Mouse (Mus musculus): ENCODE measurements around the gene Mus81. TPM values are rescaled to one million over a fixed set of nuclear protein-coding genes. Genes with fewer than 3 reads are reported as not detected.

The Mus81 gene
- polyA plus RNA-seq (2012; rRNA removed; ENCODE audit: low replicate concordance), result 47.4 and 58.4 TPM in 2 replicates

GRCm38 (mm10) chr19:5487768-5488550 is at the start of gene Mus81:
TSS of gene Mus81 (minus strand) at chr19:5488402.

DNA sequence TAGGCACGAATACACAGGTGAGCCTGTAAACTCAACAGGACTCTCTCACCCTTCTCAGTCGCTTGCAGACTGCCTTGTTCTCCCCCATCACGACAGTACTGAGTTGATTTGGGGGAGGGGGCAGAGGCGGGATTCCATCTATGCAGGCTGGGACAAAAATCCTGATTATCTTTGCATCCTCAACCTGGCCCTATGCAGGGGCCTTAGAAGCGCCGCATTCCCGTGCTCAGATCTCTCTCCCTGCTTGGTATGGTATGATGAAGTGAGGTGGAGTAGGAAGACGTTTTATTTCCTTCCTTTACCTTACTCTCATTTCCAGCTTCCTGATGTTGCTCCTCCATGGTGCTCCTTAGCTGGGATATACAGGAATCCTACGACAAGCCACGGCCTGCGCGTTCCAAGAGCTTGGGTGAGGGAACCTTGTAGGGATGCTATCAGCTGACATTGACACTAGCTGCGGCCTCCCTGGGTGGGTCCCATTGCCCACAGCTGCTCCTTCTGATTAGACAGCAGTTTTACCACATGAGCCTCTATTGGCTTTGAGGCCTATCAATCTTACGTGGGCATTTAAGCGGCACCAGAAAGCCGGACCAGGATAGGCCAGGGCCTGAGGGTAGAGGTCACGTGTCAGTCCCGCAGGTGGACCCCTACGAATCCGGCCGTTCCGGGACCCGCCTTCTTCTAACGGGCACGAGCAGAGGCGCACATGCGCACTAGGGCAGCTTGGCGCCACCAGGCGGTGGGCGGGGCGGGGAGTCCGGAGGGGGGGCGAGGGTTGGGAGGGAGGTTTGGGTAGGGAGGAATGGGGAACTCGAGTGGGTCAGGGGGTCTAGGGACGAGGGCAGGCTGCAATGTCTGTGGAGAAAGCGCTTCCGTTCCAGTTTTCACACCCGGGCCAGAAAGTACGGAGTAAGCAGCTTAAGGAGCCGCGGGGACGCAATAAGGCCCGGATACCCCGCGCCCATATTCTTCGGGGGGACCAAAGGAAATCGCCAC is 22.1 kb upstream of the Mus81 start, which contains the start of gene Snx32:
Gene Snx32, minus strand, starts transcription at position 508 of the 996 bp plus-strand sequence.

DNA sequence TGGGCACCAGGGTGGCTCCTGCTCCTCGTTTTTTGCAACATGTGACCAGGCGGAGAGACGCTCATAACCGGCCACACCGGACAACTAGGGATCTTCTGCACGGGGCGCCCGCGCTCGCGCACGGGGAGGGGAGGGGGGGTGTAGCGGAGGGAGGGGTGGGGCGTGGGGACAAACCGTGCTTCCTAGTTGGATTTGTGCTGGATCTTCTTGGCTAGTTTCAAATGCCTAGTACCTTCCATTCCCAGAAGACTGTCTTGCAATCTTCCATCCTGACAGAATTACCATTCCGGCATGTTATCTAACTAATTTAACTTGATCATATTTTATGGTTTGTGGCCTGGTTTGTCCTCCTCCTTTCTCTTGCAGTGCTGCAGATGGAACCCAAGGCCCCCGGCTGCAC is 15.5 kb upstream of the Mus81 start, which contains the start of gene 1700020D05Rik:
Gene 1700020D05Rik, minus strand, starts transcription at position 101 of the 400 bp plus-strand sequence.

GRCm38 (mm10) chr19:5490313-5490897 is 2.2 kb upstream of the Mus81 start, which contains the start of gene Cfl1:
TSS of gene Cfl1 (plus strand) at chr19:5490455.

DNA sequence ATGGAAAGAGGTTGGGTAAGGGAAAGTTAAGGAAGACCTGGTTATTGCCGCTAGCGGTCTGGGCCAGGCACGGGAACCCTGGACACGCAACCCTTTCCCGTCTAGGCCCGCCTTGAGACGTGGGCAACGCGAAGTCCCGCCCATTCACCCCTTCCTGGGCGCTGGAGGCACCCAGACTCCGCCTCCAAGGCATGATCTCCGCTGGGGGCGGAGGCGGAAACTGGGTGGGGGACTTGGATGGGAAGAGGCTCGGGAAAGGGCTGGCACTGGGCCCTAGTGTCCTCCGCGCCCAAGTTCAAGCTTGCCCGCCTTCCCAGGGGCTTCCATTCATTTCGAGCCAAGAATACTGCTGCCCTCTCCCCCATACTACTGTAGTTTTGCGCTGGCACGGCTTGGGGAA is 14.5 kb downstream of the Mus81 start, which contains the start of gene Efemp2:
Gene Efemp2, plus strand, starts transcription at position 235 of the 400 bp plus-strand sequence.

DNA sequence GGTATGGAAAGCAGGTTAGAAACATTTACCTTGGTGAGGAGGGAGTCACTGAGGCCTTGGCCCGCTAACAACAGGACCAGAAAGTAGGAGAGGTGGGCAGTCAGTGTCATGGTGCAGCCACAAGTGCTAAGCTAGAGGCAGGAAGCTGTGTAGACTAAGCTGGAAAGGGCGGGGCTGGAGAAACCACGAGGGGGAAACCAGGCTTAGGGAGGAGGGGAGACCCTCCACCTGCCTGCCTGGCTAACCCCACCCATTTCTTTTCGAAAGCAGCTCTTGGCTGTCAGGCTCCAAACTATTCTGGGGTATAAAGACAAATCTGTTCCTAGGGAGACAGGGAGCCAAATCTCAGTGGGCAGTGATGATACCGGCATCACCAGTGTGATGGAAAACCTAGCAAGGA is 19.8 kb downstream of the Mus81 start, which contains the start of gene Ctsw:
Gene Ctsw, minus strand, starts transcription at position 134 of the 400 bp plus-strand sequence.

DNA sequence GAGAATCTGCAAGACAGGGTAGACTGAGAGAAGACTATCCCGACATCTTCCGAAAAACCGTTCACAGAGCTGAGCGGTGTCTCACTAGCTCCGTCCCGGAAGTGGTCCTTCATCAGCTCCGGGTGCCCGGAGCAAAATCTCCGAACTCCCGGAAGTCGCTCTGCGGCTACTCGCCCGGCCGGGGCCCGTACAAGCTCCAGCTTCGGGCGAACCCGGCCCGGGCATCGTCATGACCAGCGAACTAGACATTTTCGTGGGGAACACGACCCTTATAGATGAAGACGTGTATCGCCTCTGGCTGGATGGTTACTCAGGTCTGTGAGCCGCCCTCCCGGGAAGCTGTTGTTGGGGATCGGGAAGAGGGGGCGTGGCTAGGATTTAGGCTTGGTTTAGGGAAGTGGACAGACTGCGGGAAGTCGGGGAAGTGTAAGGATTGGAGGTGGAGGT is 27.7 kb downstream of the Mus81 start, which contains the start of gene Fibp:
Gene Fibp, plus strand, starts transcription at position 151 of the 447 bp plus-strand sequence.

DNA sequence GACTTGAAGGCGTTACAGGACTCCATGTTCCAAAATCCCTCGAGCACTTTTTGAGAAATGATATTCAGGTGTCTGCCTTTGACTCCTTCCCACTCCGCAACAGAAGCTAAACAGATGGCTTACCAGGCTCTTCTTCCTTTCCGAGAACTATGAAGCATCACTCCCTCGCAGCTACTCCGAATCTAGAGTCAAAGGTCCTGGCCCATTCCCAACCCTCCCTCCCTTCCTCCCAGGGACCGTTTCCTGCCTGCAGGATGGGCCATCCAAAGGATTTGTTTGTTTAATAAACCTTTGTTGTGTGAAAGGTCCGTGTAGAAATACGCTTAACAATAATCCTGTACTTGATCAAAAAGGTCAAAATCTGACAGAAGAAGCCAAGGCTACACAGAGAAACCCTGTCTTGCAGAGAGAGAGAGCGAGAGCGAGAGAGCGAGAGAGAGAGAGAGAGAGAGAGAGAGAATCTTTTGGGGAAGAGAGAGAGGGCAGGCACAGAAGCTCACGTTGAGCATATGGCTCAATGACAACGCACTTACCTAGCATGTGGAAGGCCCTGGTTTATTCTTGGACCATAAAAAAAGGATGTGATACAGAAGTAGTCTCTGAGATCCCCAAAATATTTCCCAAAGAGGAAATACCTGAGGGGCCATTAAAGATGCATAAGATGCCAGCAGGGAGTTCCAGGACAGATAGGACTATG is 30.3 kb downstream of the Mus81 start, which contains the start of gene Ccdc85b:
Gene Ccdc85b, minus strand, starts transcription at position 149 of the 697 bp plus-strand sequence.

DNA sequence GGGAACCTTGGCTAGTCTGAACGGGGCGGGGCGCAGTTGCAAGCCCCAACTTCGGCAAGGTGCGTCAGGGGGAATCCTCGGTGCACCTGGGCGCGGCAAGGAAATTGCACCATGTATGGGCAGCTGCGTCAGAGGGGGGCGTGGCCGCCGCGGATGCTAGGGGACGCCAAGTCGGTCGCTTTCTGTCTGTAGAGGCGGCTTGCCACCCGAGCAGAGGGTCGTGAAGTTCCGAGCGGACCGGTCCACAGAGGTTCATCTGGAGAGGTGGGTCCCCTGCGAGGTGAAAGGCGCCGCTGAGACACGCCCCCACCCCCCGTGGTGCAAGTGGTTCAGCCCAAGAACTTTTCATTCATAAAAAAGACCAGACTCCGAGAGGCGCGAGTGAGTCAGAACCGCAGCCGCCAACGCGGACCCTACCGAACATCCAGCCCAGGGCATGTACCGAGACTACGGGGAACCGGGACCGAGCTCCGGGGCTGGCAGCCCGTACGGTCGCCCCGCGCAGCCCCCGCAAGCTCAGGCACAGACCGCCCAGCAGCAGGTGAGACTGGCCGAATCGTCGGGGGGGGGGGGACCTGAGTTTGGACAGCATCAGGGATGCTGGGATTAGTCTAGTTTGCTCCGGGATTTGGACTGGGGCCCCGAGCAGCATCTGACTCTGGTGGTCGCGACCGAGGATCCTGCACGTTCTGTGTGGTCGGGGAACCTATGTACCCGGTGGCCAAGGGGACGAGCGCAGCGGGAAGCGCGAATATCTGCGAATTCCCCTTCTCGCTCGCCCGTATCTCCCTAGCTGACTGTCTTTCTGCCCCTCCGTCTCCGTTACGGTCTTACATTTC is 40.5 kb downstream of the Mus81 start, which contains the start of gene Fosl1:
Gene Fosl1, plus strand, starts transcription at position 33 of the 839 bp plus-strand sequence.

Other genes starting within 250 kb of the Mus81 start
- gene Pacs1, start 215.3 kb downstream of the Mus81 start, polyA plus RNA-seq (2012; rRNA removed; ENCODE audit: low replicate concordance), result 40.7 and 52.1 TPM in 2 replicates
- gene Sf3b2, start 192.9 kb downstream of the Mus81 start, polyA plus RNA-seq (2012; rRNA removed; ENCODE audit: low replicate concordance), result 79.2 and 128 TPM in 2 replicates
- 0.04 and 0.36 TPM in 2 replicates for gene Gal3st3, start 190.1 kb downstream of the Mus81 start, polyA plus RNA-seq (2012; rRNA removed; ENCODE audit: low replicate concordance)
- not detected in 2 replicates for gene Catsper1, start 152.7 kb downstream of the Mus81 start, polyA plus RNA-seq (2012; rRNA removed; ENCODE audit: low replicate concordance)
- gene Cst6, start 138.8 kb downstream of the Mus81 start, polyA plus RNA-seq (2012; rRNA removed; ENCODE audit: low replicate concordance), result 4.1 and 142 TPM in 2 replicates
- gene Eif1ad, start 121.7 kb downstream of the Mus81 start, polyA plus RNA-seq (2012; rRNA removed; ENCODE audit: low replicate concordance), result 14.3 and 25.0 TPM in 2 replicates
- 85.0 and 196 TPM in 2 replicates for gene Banf1, start 121.2 kb downstream of the Mus81 start, polyA plus RNA-seq (2012; rRNA removed; ENCODE audit: low replicate concordance)
- gene Sart1, start 99.7 kb downstream of the Mus81 start, polyA plus RNA-seq (2012; rRNA removed; ENCODE audit: low replicate concordance), result 13.2 and 16.5 TPM in 2 replicates
- gene Tsga10ip, start 85.9 kb downstream of the Mus81 start, polyA plus RNA-seq (2012; rRNA removed; ENCODE audit: low replicate concordance), result not detected in 2 replicates
- gene Drap1, start 63.4 kb downstream of the Mus81 start, polyA plus RNA-seq (2012; rRNA removed; ENCODE audit: low replicate concordance), result 111 and 116 TPM in 2 replicates
- 112 and 118 TPM in 2 replicates for gene AI837181, start 63.3 kb downstream of the Mus81 start, polyA plus RNA-seq (2012; rRNA removed; ENCODE audit: low replicate concordance)
- gene Fosl1, start 40.9 kb downstream of the Mus81 start, polyA plus RNA-seq (2012; rRNA removed; ENCODE audit: low replicate concordance), result 0.13 and 0.75 TPM in 2 replicates
- 5.0 and 11.5 TPM in 2 replicates for gene Ccdc85b, start 30.5 kb downstream of the Mus81 start, polyA plus RNA-seq (2012; rRNA removed; ENCODE audit: low replicate concordance)
- 106 and 133 TPM in 2 replicates for gene Fibp, start 27.8 kb downstream of the Mus81 start, polyA plus RNA-seq (2012; rRNA removed; ENCODE audit: low replicate concordance)
- 27.5 and 30.7 TPM in 2 replicates for gene Ctsw, start 19.9 kb downstream of the Mus81 start, polyA plus RNA-seq (2012; rRNA removed; ENCODE audit: low replicate concordance)
- 96.9 and 98.4 TPM in 2 replicates for gene Efemp2, start 14.4 kb downstream of the Mus81 start, polyA plus RNA-seq (2012; rRNA removed; ENCODE audit: low replicate concordance)
- 576 and 751 TPM in 2 replicates for gene Cfl1, start 2.1 kb upstream of the Mus81 start, polyA plus RNA-seq (2012; rRNA removed; ENCODE audit: low replicate concordance)
- gene 1700020D05Rik, start 15.4 kb upstream of the Mus81 start, polyA plus RNA-seq (2012; rRNA removed; ENCODE audit: low replicate concordance), result 1.1 and 1.7 TPM in 2 replicates
- 11.3 and 16.3 TPM in 2 replicates for gene Snx32, start 22.1 kb upstream of the Mus81 start, polyA plus RNA-seq (2012; rRNA removed; ENCODE audit: low replicate concordance)
- 2.4 and 2.5 TPM in 2 replicates for gene Ovol1, start 72.2 kb upstream of the Mus81 start, polyA plus RNA-seq (2012; rRNA removed; ENCODE audit: low replicate concordance)
- gene Ap5b1, start 79.6 kb upstream of the Mus81 start, polyA plus RNA-seq (2012; rRNA removed; ENCODE audit: low replicate concordance), result 11.5 and 27.2 TPM in 2 replicates
- 35.9 and 66.4 TPM in 2 replicates for gene Rnaseh2c, start 113.5 kb upstream of the Mus81 start, polyA plus RNA-seq (2012; rRNA removed; ENCODE audit: low replicate concordance)
- gene Kat5, start 121.8 kb upstream of the Mus81 start, polyA plus RNA-seq (2012; rRNA removed; ENCODE audit: low replicate concordance), result 50.4 and 55.5 TPM in 2 replicates
- gene Rela, start 149.1 kb upstream of the Mus81 start, polyA plus RNA-seq (2012; rRNA removed; ENCODE audit: low replicate concordance), result 102 and 116 TPM in 2 replicates
- 130 and 371 TPM in 2 replicates for gene Sipa1, start 175.3 kb upstream of the Mus81 start, polyA plus RNA-seq (2012; rRNA removed; ENCODE audit: low replicate concordance)
- 73.1 and 141 TPM in 2 replicates for gene Map3k11, start 200.3 kb upstream of the Mus81 start, polyA plus RNA-seq (2012; rRNA removed; ENCODE audit: low replicate concordance)
- 137 and 266 TPM in 2 replicates for gene Pcnx3, start 200.5 kb upstream of the Mus81 start, polyA plus RNA-seq (2012; rRNA removed; ENCODE audit: low replicate concordance)
- 0.83 and 0.94 TPM in 2 replicates for gene Kcnk7, start 216.0 kb upstream of the Mus81 start, polyA plus RNA-seq (2012; rRNA removed; ENCODE audit: low replicate concordance)
- 92.5 and 93.1 TPM in 2 replicates for gene Ehbp1l1, start 237.9 kb upstream of the Mus81 start, polyA plus RNA-seq (2012; rRNA removed; ENCODE audit: low replicate concordance)
- 237 and 392 TPM in 2 replicates for gene Fam89b, start 241.3 kb upstream of the Mus81 start, polyA plus RNA-seq (2012; rRNA removed; ENCODE audit: low replicate concordance)

Data from mammary gland, adult 2 months (tissue).